Mouse (Mus musculus) midbrain, embryonic 13.5 days (tissue): ENCODE data around the gene Olfr1535. TPM values are rescaled to one million over a fixed set of nuclear protein-coding genes. Genes with fewer than 3 reads are reported as not detected.

Experiments used
- ATAC-seq: fragments of 200-750 bp; cut with Nextera tagmentation; 2 replicates; pipeline ENCODE4 v1.8.0; 2017; ENCODE audit warnings: mild to moderate bottlenecking, moderate TSS enrichment, moderate library complexity
- H3K27ac ChIP-seq: fragments of 300-500 bp; sonication (generic); 2 replicates; pipeline ENCODE4 v1.5.1; 2015; ENCODE audit warnings: inconsistent platforms, mild to moderate bottlenecking, moderate library complexity
- H3K27me3 ChIP-seq: fragments of 300-500 bp; sonication (generic); 2 replicates; pipeline ENCODE4 v1.6.1; 2015; ENCODE audit warnings: mild to moderate bottlenecking, inconsistent platforms
- H3K36me3 ChIP-seq: fragments of 300-500 bp; sonication (generic); 2 replicates; pipeline ENCODE4 v1.6.1; 2015; ENCODE audit warnings: mild to moderate bottlenecking, inconsistent platforms
- H3K4me1 ChIP-seq: fragments of 300-500 bp; sonication (generic); replicated peaks from 2 replicates; pipeline ENCODE4 v1.6.1; 2015; ENCODE audit warnings: inconsistent platforms
- H3K4me2 ChIP-seq: fragments of 300-500 bp; sonication (generic); replicated peaks from 2 replicates; pipeline ENCODE4 v1.6.1; 2015; ENCODE audit warnings: moderate library complexity, mild to moderate bottlenecking, inconsistent platforms
- H3K4me3 ChIP-seq: fragments of 300-500 bp; sonication (generic); replicated peaks from 2 replicates; pipeline ENCODE4 v1.5.1; 2015; ENCODE audit warnings: mild to moderate bottlenecking, inconsistent platforms
- H3K9ac ChIP-seq: fragments of 300-500 bp; sonication (generic); replicated peaks from 2 replicates; pipeline ENCODE4 v1.6.1; 2015; ENCODE audit warnings: mild to moderate bottlenecking, inconsistent platforms
- H3K9me3 ChIP-seq: fragments of 300-500 bp; sonication (generic); 2 replicates; pipeline ENCODE4 v1.6.1; 2016; ENCODE audit warnings: mild to moderate bottlenecking, inconsistent platforms
- WGBS: fragments of 180-500 bp; shearing (Covaris S2); methylation state at CpG from one replicate; pipeline ENCODE4 v1.1.7; 2015; 5-methylcytosine and 5-hydroxymethylcytosine counted together
- polyA plus RNA-seq: library from polyadenylated mRNA; unstranded; fragments of >200 nt; fragmentation: Nextera tagmentation; extraction: Ambion mirVana; gene quantifications from 2 replicates; pipeline ENCODE4 v1.2.1, GENCODE M21; 2015

Gene Olfr1535
- 0.05 TPM in 1 of 2 replicates, not detected in the other for polyA plus RNA-seq

DNA sequence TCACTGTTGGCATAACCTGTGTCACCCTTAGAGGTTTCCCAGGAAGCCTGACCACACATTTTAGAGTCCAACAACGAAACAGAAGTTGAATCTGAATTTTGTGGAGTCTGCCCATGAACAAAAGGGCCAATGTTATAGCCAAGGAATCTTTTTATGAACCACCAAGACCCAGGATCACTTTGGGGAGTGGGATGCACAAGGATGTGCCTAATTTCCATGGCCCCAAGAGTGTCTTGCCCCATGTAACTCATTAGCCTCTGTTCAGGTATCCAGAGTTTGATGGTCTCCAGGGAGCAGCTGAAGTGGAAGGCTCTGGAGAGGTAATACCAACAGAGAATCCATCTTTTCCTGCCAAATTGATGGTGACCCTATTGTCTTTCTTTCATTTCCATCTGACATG, at the start of gene Olfr1535:
Gene Olfr1535, minus strand, starts transcription at position 101 of the 400 bp plus-strand sequence.
- Histone ChIP-seq H3K27ac (no peak within 1 kb of the TSS), H3K4me2 (no peak within 1 kb of the TSS), H3K4me3 (no peak within 1 kb of the TSS), H3K36me3 (no peaks in the 10 kb centered on the region), H3K9ac (no peak within 1 kb of the TSS), H3K27me3 (no peaks in the 10 kb centered on the region), H3K4me1 (no peaks in the 10 kb centered on the region), H3K9me3 (no peaks in the 10 kb centered on the region)
- 46% methylated on average over 1 of the region's 1 CpGs for WGBS
- ATAC-seq: no peak

GRCm38 (mm10) chr13:21591618-21592017, 31.9 kb upstream of the Olfr1535 start:
- no peak overlapping the region for H3K4me2 ChIP-seq
- H3K27me3 ChIP-seq: no peaks in the 10 kb centered on the region
- no peaks in the 10 kb centered on the region for H3K4me1 ChIP-seq
- H3K9ac ChIP-seq: no peak overlapping the region
- H3K27ac ChIP-seq: no peak overlapping the region
- 72% methylated on average over 2 of the region's 2 CpGs for WGBS
- H3K36me3 ChIP-seq: no peaks in the 10 kb centered on the region
- H3K9me3 ChIP-seq: no peaks in the 10 kb centered on the region
- no peak overlapping the region for H3K4me3 ChIP-seq
- no peak for ATAC-seq

- Histone ChIP-seq H3K36me3 (no peaks in the 10 kb centered on the region), H3K4me3 (no peak within 1 kb of the TSS), H3K9me3 (no peaks in the 10 kb centered on the region), H3K27ac (no peak within 1 kb of the TSS), H3K4me1 (no peaks in the 10 kb centered on the region), H3K9ac (no peak within 1 kb of the TSS), H3K4me2 (no peak within 1 kb of the TSS), H3K27me3 (no peaks in the 10 kb centered on the region)
- WGBS: 89% methylated on average over 2 of the region's 2 CpGs
- ATAC-seq: no peak
These were observed 22.0 kb upstream of the Olfr1535 start, which contains the start of gene Olfr1364 for GRCm38 (mm10) chr13:21581659-21582058. TSS of gene Olfr1364 (minus strand) at chr13:21581759.

DNA sequence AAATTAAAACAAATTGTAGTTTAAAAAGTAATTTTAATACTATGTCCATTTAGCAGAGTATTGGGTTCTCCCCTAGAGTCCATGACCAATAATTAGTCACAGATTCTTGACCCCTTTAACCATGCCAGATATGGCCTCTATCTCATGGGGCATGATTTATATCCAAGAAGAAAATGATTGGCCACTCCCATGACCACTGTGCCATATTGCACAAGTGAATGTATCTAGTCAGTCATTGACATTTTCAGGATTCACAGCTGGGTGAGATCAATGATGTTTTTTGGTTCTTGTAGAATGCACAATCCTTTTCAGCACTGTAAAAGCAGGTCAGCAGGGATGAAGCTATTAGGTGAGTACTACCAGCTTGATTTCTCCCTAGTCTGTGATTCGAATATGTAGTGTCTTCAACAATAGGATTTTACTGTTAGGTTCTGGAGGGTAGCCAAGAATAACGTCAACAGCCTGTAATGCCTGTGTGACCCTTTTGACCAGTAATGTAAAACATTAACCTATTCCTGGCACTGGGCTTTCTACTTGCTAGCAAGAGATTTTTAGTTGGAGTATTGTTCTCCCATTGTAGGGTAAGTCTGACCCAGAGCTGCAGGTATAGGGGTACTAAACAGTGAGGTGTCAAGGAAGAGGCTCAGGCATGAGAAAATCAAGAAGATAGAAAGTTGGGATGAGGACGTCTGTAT, 9.1 kb downstream of the Olfr1535 start:
- no peaks in the 10 kb centered on the region for H3K36me3 ChIP-seq
- H3K9me3 ChIP-seq: no peaks in the 10 kb centered on the region
- no peak overlapping the region for H3K9ac ChIP-seq
- no peaks in the 10 kb centered on the region for H3K4me1 ChIP-seq
- 66% methylated on average over 3 of the region's 3 CpGs for WGBS
- no peak overlapping the region for H3K4me2 ChIP-seq
- H3K4me3 ChIP-seq: no peak overlapping the region
- no peak overlapping the region for H3K27ac ChIP-seq
- no peak for ATAC-seq
- H3K27me3 ChIP-seq: no peaks in the 10 kb centered on the region

- no peak for ATAC-seq
- Histone ChIP-seq H3K4me1 (no peaks in the 10 kb centered on the region), H3K4me2 (no peak overlapping the region), H3K36me3 (no peaks in the 10 kb centered on the region), H3K9ac (no peak overlapping the region), H3K27ac (no peak overlapping the region), H3K4me3 (no peak overlapping the region), H3K9me3 (no peaks in the 10 kb centered on the region), H3K27me3 (no peaks in the 10 kb centered on the region)
- WGBS: 85% methylated on average over 3 of the region's 3 CpGs
These were observed 10.2 kb downstream of the Olfr1535 start for GRCm38 (mm10) chr13:21549487-21549886.

- no peak within 1 kb of the TSS for H3K4me3 ChIP-seq
- 83% methylated on average over 1 of the region's 1 CpGs for WGBS
- H3K27ac ChIP-seq: no peak within 1 kb of the TSS
These were observed 17.0 kb downstream of the Olfr1535 start, which contains the start of gene Olfr1366 for GRCm38 (mm10) chr13:21542708-21543107. TSS of gene Olfr1366 (minus strand) at chr13:21542808.

DNA sequence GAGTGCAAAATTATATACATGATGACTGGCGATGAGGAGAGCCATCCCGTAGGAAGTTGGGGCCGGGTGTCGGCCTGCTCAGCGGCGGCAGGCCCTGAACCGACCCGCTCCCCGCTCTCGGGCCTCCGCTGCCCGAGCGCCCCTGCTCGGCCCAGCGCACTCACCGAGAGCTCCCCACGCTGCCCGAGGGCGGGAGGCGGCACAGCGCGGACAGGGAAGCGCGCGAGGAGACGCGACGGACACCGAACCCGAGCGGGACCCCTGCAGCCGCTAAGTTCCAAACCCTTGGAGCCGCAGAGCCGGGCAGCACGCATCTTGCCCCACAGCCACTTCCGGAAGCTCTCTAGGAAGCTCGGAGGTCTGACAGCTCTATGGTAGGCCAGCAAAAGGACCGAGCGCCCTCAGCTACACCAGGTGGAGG, 28.9 kb downstream of the Olfr1535 start, which contains the start of gene Zkscan8:
Gene Zkscan8, minus strand, starts transcription at position 340 of the 421 bp plus-strand sequence.
- H3K4me1 ChIP-seq: peaks cover 10% of the 10 kb centered on the region
- WGBS: under 1% methylated on average over 39 of the region's 39 CpGs
- peak; percentile 100 for ATAC-seq

More at GRCm38 (mm10) chr13:21542708-21543107, 17.0 kb downstream of the Olfr1535 start, which contains the start of gene Olfr1366:
- no peaks in the 10 kb centered on the region for H3K4me1 ChIP-seq
- no peak within 1 kb of the TSS for H3K4me2 ChIP-seq
- H3K27me3 ChIP-seq: 0 out of 2 replicates have a peak, but pooled peaks cover 5% of the 10 kb centered on the region
- H3K9me3 ChIP-seq: no peaks in the 10 kb centered on the region; the same call in 1 of the 2 replicates
- H3K9ac ChIP-seq: no peak within 1 kb of the TSS
- ATAC-seq: no peak
- no peaks in the 10 kb centered on the region for H3K36me3 ChIP-seq

DNA sequence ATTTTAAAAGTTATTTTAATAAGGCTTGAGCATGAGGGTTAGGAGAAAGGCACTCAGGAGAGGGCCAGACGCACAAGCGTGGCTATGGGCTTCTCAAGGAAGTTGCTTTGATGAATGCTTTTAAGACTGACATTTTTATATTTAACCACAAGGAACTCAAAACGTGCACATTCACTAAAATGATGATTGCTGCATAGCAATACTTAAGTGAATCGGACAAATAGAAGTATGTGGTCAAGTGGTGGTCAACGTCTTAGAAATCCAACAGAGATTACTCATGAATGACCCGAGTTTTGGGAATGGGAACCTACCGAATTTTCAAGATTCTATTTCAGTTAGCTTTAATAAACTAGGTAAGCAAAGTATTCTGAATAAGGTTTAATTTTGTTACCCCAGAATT, 29.6 kb downstream of the Olfr1535 start:
- peak overlapping the region; percentile 91 for H3K4me3 ChIP-seq
- no peak overlapping the region for H3K9ac ChIP-seq
- H3K27me3 ChIP-seq: no peaks in the 10 kb centered on the region
- peaks cover 14% of the 10 kb centered on the region for H3K36me3 ChIP-seq
- H3K4me1 ChIP-seq: peaks cover 10% of the 10 kb centered on the region
- H3K27ac ChIP-seq: no peak overlapping the region
- H3K4me2 ChIP-seq: peak overlapping the region; percentile 65
- WGBS: 56% methylated on average over 7 of the region's 7 CpGs
- no peak for ATAC-seq
- H3K9me3 ChIP-seq: no peaks in the 10 kb centered on the region

More for the DNA sequence above, 28.9 kb downstream of the Olfr1535 start, which contains the start of gene Zkscan8:
- Histone ChIP-seq H3K27me3 (no peaks in the 10 kb centered on the region), H3K9ac (peak within 1 kb of the TSS; percentile 94), H3K4me2 (peak within 1 kb of the TSS; percentile 65), H3K27ac (peak within 1 kb of the TSS; percentile 91), H3K4me3 (peak within 1 kb of the TSS; percentile 91), H3K9me3 (no peaks in the 10 kb centered on the region), H3K36me3 (peaks cover 10% of the 10 kb centered on the region)

DNA sequence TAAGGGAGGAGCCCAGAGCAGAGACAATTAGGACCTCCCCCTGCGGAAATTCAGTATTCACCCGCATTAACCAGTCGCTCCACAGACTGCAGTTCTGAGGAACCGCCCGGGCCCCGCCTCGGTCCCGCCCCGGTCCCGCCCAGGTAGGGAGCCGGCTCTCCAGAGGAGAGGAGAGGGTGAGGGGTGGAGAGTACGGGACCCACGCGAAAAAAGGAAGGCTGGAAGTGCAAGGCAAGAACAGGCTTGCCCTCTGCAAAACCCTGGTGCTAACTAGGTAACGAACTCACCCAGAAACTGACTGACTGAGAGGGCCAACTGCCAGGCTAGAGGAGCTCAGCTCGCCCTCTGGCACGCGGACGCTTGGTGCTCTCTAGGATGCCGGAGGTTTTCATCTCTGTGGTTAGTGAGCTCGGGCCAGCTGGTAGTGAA, 53.5 kb downstream of the Olfr1535 start:
- H3K9ac ChIP-seq: peak overlapping the region; percentile 77
- peak; percentile 100 for ATAC-seq
- WGBS: 0% methylated on average over 21 of the region's 21 CpGs
- no peaks in the 10 kb centered on the region for H3K36me3 ChIP-seq
- H3K4me3 ChIP-seq: peak overlapping the region; percentile 70
- peak overlapping the region; percentile 64 for H3K4me2 ChIP-seq
- H3K4me1 ChIP-seq: 0 out of 2 replicates have a peak, but pooled peaks cover 3% of the 10 kb centered on the region
- no peaks in the 10 kb centered on the region for H3K9me3 ChIP-seq
- 0 out of 2 replicates have a peak, but pooled peaks cover 5% of the 10 kb centered on the region for H3K27me3 ChIP-seq
- peak overlapping the region; percentile 83 for H3K27ac ChIP-seq

Other genes with a start within 250 kb of the Olfr1535 start
- gene Gpx6, start 247.8 kb downstream of the Olfr1535 start, polyA plus RNA-seq: not detected in 2 replicates
- not detected in 2 replicates for gene Olfr1367, start 213.0 kb downstream of the Olfr1535 start, polyA plus RNA-seq
- gene Zscan12, start 197.1 kb downstream of the Olfr1535 start, polyA plus RNA-seq: 15.5 and 16.8 TPM in 2 replicates
- 94.9 and 95.7 TPM in 2 replicates for gene Zkscan3, start 157.1 kb downstream of the Olfr1535 start, polyA plus RNA-seq
- 4.5 and 5.8 TPM in 2 replicates for gene Pgbd1, start 118.8 kb downstream of the Olfr1535 start, polyA plus RNA-seq
- 25.8 and 25.9 TPM in 2 replicates for gene Zscan26, start 106.2 kb downstream of the Olfr1535 start, polyA plus RNA-seq
- gene Nkapl, start 91.4 kb downstream of the Olfr1535 start, polyA plus RNA-seq: 3.8 and 4.1 TPM in 2 replicates
- gene Zkscan4, start 81.0 kb downstream of the Olfr1535 start, polyA plus RNA-seq: 9.4 and 9.5 TPM in 2 replicates
- 3.7 TPM in 1 of 2 replicates, not detected in the other for gene Gm10065, start 80.5 kb downstream of the Olfr1535 start, polyA plus RNA-seq
- 0.46 and 0.57 TPM in 2 replicates for gene AK157302, start 64.7 kb downstream of the Olfr1535 start, polyA plus RNA-seq
- 5.9 and 7.4 TPM in 2 replicates for gene Gm11273, start 58.5 kb downstream of the Olfr1535 start, polyA plus RNA-seq
- 6.7 and 7.1 TPM in 2 replicates for gene Zkscan8, start 28.8 kb downstream of the Olfr1535 start, polyA plus RNA-seq
- gene Olfr1366, start 17.1 kb downstream of the Olfr1535 start, polyA plus RNA-seq: 0.17 and 0.23 TPM in 2 replicates
- not detected in 2 replicates for gene Olfr1364, start 21.9 kb upstream of the Olfr1535 start, polyA plus RNA-seq
- not detected in 2 replicates for gene Olfr1362, start 54.1 kb upstream of the Olfr1535 start, polyA plus RNA-seq
- 0.05 TPM in 1 of 2 replicates, not detected in the other for gene Olfr11, start 82.6 kb upstream of the Olfr1535 start, polyA plus RNA-seq
- gene Olfr1361, start 103.5 kb upstream of the Olfr1535 start, polyA plus RNA-seq: not detected in 2 replicates
- gene Olfr1360, start 117.5 kb upstream of the Olfr1535 start, polyA plus RNA-seq: not detected in 2 replicates
- gene Olfr1359, start 138.2 kb upstream of the Olfr1535 start, polyA plus RNA-seq: not detected in 2 replicates
- 1.8 TPM in 1 of 2 replicates, not detected in the other for gene Hist1h2bl, start 156.2 kb upstream of the Olfr1535 start, polyA plus RNA-seq
- gene Hist1h2ai, start 156.5 kb upstream of the Olfr1535 start, polyA plus RNA-seq: 12.9 and 37.4 TPM in 2 replicates
- 10.8 and 11.5 TPM in 2 replicates for gene Hist1h3h, start 157.8 kb upstream of the Olfr1535 start, polyA plus RNA-seq
- 3.7 and 4.2 TPM in 2 replicates for gene Hist1h2bm, start 162.2 kb upstream of the Olfr1535 start, polyA plus RNA-seq
- gene Hist1h4j, start 175.2 kb upstream of the Olfr1535 start, polyA plus RNA-seq: 0.82 and 1.0 TPM in 2 replicates
- 1.1 and 3.0 TPM in 2 replicates for gene Hist1h4k, start 190.6 kb upstream of the Olfr1535 start, polyA plus RNA-seq
- 22.2 and 26.2 TPM in 2 replicates for gene Hist1h2ak, start 193.9 kb upstream of the Olfr1535 start, polyA plus RNA-seq
- gene Hist1h2bn, start 194.2 kb upstream of the Olfr1535 start, polyA plus RNA-seq: 2.5 and 6.7 TPM in 2 replicates
- gene Hist1h1b, start 220.7 kb upstream of the Olfr1535 start, polyA plus RNA-seq: 11.8 and 15.6 TPM in 2 replicates
- gene Hist1h3i, start 223.5 kb upstream of the Olfr1535 start, polyA plus RNA-seq: 79.2 and 91.2 TPM in 2 replicates
- gene Hist1h2an, start 227.3 kb upstream of the Olfr1535 start, polyA plus RNA-seq: 8.5 TPM in 1 of 2 replicates, not detected in the other
- gene Hist1h2bp, start 227.6 kb upstream of the Olfr1535 start, polyA plus RNA-seq: 0.66 and 1.7 TPM in 2 replicates